Mouse (Mus musculus) hindbrain, embryonic 11.5 days (tissue): ENCODE measurements around the gene Zfp689. TPM values are rescaled to one million over a fixed set of nuclear protein-coding genes. Genes with fewer than 3 reads are reported as not detected.
"Not testable (repeated sequence)": the region's sequence is repeated elsewhere in the genome, so short reads cannot be mapped to it uniquely, and the experiment has no call there.

Experiments used
- ATAC-seq: fragments of 200-750 bp; cut with Nextera tagmentation; 2 replicates; pipeline ENCODE4 v1.8.0; 2017; ENCODE audit warnings: mild to moderate bottlenecking, moderate TSS enrichment, moderate library complexity; ENCODE audit not compliant: low FRiP score
- DNase-seq: peaks from one replicate; pipeline ENCODE4 v3.0.0-alpha.2; 2015; ENCODE audit warnings: low spot score
- H3K27ac ChIP-seq: fragments of 300-500 bp; sonication (generic); 2 replicates; pipeline ENCODE4 v1.5.1; 2014; ENCODE audit warnings: mild to moderate bottlenecking, low read depth, low read length
- H3K27me3 ChIP-seq: fragments of 300-500 bp; sonication (generic); 2 replicates; pipeline ENCODE4 v1.6.1; 2014; ENCODE audit warnings: mild to moderate bottlenecking, low read length, moderate library complexity, mixed read lengths; ENCODE audit not compliant: control insufficient read depth, insufficient read depth
- H3K36me3 ChIP-seq: fragments of 300-500 bp; sonication (generic); 2 replicates; pipeline ENCODE4 v1.6.1; 2014; ENCODE audit warnings: mild to moderate bottlenecking, low read length, moderate library complexity, mixed read lengths; ENCODE audit not compliant: control insufficient read depth, insufficient read depth
- H3K4me1 ChIP-seq: fragments of 300-500 bp; sonication (generic); replicated peaks from 2 replicates; pipeline ENCODE4 v1.6.1; 2014; ENCODE audit warnings: low read length, mixed read lengths; ENCODE audit not compliant: control insufficient read depth, insufficient read depth
- H3K4me2 ChIP-seq: fragments of 300-500 bp; sonication (generic); replicated peaks from 2 replicates; pipeline ENCODE4 v1.6.1; 2014; ENCODE audit warnings: mild to moderate bottlenecking, low read depth, low read length
- H3K4me3 ChIP-seq: fragments of 300-500 bp; sonication (generic); 2 replicates; pipeline ENCODE4 v1.5.1; 2014; ENCODE audit warnings: low read depth, low read length
- H3K9ac ChIP-seq: fragments of 300-500 bp; sonication (generic); 2 replicates; pipeline ENCODE4 v1.6.1; 2014; ENCODE audit warnings: low read depth, low read length
- H3K9me3 ChIP-seq: fragments of 300-500 bp; sonication (generic); 2 replicates; pipeline ENCODE4 v1.6.1; 2016; ENCODE audit warnings: low read length; ENCODE audit not compliant: control insufficient read depth
- WGBS: fragments of 180-500 bp; shearing (Covaris S2); extraction: QIAGEN DNeasy Blood & Tissue Kit; methylation state at CpG from one replicate; pipeline ENCODE4 v1.1.7; 2014; 5-methylcytosine and 5-hydroxymethylcytosine counted together
- polyA plus RNA-seq: library from polyadenylated mRNA; unstranded; fragments of >200 nt; fragmentation: Nextera tagmentation; extraction: Ambion mirVana; gene quantifications from 2 replicates; pipeline ENCODE4 v1.2.1, GENCODE M21; 2014

Gene Zfp689
- polyA plus RNA-seq, 1 experiment from 2014 or later: 13.5 TPM

DNA sequence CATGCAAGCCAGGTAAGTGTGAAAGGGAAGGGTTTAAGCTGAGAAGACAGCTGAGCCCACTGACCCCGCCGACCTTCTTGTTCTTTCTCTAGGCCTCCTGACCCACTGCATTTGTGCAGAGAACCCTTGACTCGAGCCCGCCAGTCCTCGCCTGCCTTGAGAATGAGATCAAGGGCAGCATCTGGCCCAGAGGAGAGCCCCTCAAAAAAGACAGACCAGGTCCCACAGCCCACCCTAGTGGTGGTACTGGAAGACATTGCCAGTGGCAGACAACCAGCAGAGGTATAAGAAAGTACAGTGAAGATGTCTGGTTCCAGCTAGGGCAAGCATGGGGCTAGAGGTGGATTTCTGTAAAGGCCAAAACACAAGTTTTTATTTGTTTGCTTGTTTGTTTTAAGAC lies 24.7 kb upstream of the Zfp689 start:
- peak; percentile 29 for DNase-seq
- H3K4me3 ChIP-seq: no peak overlapping the region
- WGBS: 89% methylated on average over 5 of the region's 5 CpGs

DNA sequence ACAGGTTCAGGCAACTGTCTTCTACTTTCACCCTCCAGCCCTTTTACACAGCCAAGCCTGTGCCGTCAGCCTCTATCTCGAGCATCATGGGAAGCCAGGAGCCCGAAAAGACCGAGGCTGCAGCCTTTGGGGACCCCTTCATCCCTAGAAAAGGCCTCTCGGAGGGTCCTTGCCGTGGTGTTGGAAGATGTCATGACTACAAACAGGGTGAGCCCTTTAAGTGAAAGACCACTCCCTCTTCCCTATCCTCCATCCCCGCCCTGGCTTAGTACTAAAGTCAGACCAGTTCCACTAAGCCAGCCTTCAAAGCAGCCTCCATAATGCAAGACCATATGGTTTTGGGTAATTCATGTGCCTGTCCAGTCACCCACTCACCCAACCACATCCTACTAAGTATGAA lies 23.1 kb upstream of the Zfp689 start:
- Histone ChIP-seq H3K27ac (peak overlapping the region; percentile 94), H3K9me3 (no peaks in the 10 kb centered on the region), H3K4me1 (no peaks in the 10 kb centered on the region; the same call in 1 of the 2 replicates), H3K36me3 (peaks cover 24% of the 10 kb centered on the region), H3K4me2 (peak overlapping the region; percentile 91), H3K4me3 (peak overlapping the region; percentile 90), H3K9ac (peak overlapping the region; percentile 95), H3K27me3 (no peaks in the 10 kb centered on the region)
- DNase-seq: no peak
- under 1% methylated on average over 7 of the region's 7 CpGs for WGBS
- ATAC-seq: 0 out of 2 replicates have a peak, but pooled peaks have one; percentile 1

More for the DNA sequence above, 24.7 kb upstream of the Zfp689 start:
- Histone ChIP-seq H3K9ac (no peak overlapping the region), H3K36me3 (peaks cover 22% of the 10 kb centered on the region), H3K27me3 (no peaks in the 10 kb centered on the region), H3K9me3 (no peaks in the 10 kb centered on the region), H3K27ac (no peak overlapping the region), H3K4me1 (no peaks in the 10 kb centered on the region; the same call in 1 of the 2 replicates), H3K4me2 (no peak overlapping the region)
- no peak for ATAC-seq

DNA sequence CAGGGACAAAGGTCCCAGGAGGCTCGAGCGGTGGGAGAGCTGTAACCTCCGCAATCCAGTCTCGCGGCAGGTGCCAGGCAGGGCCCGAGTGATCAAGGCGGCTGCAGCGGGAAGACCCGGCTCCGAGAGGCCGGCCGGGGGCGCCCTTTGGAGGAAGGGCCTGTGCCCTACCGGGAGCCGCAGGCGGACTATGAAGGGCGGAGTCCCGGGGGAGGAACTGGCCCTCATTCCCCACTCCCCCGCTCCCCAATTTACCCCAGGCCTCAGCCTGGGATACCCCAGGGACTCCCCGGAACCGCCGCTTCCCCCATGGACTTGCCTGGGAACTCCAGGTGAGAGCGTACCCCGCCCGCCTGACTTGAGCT lies 22.7 kb upstream of the Zfp689 start:
- Histone ChIP-seq H3K4me1 (no peaks in the 10 kb centered on the region), H3K27me3 (no peaks in the 10 kb centered on the region), H3K4me2 (peak overlapping the region; percentile 91), H3K9ac (peak overlapping the region; percentile 95), H3K36me3 (peaks cover 24% of the 10 kb centered on the region), H3K4me3 (peak overlapping the region; percentile 90), H3K9me3 (no peaks in the 10 kb centered on the region), H3K27ac (peak overlapping the region; percentile 94)
- DNase-seq: no peak
- WGBS: under 1% methylated on average over 25 of the region's 25 CpGs
- ATAC-seq: peak; percentile 60

DNA sequence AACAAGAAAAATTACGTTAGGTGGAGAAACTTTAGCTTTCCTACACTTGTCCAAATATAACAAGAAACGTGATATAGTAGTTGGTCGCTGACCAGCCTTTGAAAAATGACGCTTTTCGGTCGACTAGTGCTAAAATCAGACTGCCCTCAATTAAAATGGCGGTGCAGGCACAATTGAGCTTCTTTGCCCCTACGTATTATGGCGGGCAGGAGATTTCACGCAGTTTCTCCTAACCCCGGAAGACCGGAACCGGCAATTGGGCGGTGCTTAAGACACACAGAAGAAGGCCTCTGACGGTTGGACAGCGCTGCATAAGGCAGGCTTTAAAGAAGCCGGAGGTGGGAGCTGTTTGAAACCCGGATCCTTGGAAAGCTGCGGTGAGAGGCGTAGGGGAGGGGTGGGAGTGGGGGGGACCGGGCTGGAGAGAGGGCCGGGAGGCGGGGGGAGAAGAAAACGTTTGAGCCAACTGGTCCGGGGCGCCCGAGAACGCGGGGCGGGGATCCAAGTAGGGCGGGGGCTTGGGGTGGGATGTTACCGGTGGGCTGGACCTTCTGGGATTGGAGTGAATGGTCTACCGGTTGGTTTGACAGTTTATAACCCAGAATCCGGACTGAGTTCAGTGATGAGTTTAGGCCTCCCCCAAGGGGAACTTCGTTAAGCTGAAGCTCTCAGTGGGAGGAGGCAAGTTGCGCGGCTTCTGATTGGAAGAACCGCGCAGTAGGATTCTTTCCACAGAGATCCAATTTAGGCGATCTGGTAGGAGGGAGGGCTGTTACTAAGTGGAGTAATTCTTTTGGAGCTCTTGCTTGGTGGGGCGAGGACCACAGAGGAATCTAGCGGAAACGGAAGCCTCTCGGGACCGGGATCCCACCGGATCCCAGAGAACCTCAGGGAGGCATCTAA lies 22.0 kb upstream of the Zfp689 start:
- H3K9ac ChIP-seq: peak overlapping the region; percentile 95
- ATAC-seq (peak; percentile 91), DNase-seq (peak; percentile 92)
- H3K27ac ChIP-seq: peak overlapping the region; percentile 94
- H3K4me3 ChIP-seq: peak overlapping the region; percentile 90
- H3K4me1 ChIP-seq: no peaks in the 10 kb centered on the region
- peak overlapping the region; percentile 91 for H3K4me2 ChIP-seq
- H3K27me3 ChIP-seq: no peaks in the 10 kb centered on the region
- H3K36me3 ChIP-seq: peaks cover 20% of the 10 kb centered on the region
- H3K9me3 ChIP-seq: no peaks in the 10 kb centered on the region
- under 1% methylated on average over 45 of the region's 46 CpGs for WGBS

DNA sequence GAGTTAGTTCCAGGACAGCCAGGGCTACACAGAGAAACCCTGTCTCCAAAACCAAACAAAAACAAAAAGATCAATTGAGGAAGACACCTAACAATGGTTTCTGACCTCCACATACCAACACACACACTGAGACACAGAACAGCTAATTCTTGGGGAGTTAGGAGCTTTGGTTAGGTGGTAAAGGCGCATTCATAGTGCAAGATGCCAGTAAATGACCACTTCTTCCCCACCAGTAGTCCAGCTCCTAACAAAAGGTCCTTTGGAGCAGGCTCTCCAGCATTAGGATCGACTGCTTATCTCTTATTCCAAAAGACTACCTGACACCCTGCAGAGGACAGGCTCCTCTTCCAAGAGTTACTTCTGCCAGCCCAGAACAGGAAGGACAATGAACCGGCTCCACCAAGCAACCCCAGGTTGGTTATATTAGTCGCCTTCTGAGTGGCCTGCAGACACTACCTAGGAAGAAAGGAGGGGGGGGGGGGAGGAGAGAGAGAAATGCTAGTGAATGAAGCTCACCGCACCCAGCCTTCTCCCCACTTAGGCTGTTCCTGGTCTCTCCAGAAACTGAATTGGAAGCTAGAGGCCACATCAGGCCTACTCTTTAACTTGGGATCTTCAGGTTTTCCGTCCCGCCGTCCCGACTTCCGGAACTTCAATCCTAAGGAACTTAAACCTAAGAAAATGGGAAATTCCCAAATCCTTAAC lies 21.2 kb upstream of the Zfp689 start:
- Histone ChIP-seq H3K9ac (peak overlapping the region; percentile 95), H3K4me1 (no peaks in the 10 kb centered on the region), H3K36me3 (peaks cover 19% of the 10 kb centered on the region), H3K9me3 (no peaks in the 10 kb centered on the region), H3K27me3 (no peaks in the 10 kb centered on the region), H3K4me3 (peak overlapping the region; percentile 90), H3K4me2 (peak overlapping the region; percentile 91), H3K27ac (peak overlapping the region; percentile 94)
- peak; percentile 26; the same call in 1 of the 2 replicates for ATAC-seq
- DNase-seq: peak; percentile 62
- WGBS: 10% methylated on average over 10 of the region's 10 CpGs

DNA sequence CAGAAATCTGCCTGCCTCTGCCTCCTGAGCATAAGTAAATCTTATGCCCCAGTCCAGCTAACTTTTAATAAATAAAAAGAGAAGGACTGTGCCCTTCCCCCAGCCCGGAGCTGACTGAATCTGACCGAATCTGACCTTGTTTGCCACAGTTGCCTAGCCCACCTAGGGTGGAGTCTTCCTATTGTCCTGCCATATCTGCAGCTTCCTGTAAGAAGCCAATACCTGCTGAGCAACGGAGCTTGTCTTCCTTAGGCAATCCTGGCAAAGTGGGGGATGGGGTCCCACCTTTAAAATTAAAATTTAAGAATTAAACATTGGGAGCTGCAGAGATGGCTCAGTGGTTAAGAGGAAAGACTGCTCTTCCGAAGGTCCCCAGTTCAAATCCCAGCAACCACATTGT lies 17.6 kb upstream of the Zfp689 start:
- no peaks in the 10 kb centered on the region for H3K9me3 ChIP-seq
- ATAC-seq (no peak), DNase-seq (no peak)
- no peak overlapping the region for H3K9ac ChIP-seq
- H3K4me2 ChIP-seq: no peak overlapping the region
- H3K4me3 ChIP-seq: no peak overlapping the region
- no peak overlapping the region for H3K27ac ChIP-seq
- no peaks in the 10 kb centered on the region for H3K27me3 ChIP-seq
- WGBS: 95% methylated on average over 4 of the region's 4 CpGs
- H3K36me3 ChIP-seq: 0 out of 2 replicates have a peak, but pooled peaks cover 4% of the 10 kb centered on the region
- H3K4me1 ChIP-seq: no peaks in the 10 kb centered on the region

DNA sequence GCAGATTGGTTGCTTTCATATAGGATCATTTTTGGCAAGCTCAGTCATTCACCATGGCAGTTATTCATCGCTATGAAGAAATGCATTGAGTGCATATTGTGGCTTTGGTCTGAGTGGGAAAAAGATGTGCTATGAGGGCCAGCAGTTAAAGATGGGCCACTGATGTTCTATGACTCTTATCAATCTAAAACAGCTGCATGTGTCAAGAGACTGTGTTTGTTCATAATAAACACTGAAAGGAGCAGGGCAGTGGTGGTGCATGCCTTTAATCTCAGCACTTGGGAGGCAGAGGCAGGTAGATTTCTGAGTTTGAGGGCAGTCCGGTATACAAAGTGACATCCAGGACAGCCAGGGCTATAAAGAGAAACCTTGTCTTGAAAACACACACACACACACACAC lies 16.7 kb upstream of the Zfp689 start:
- DNase-seq, H3K9me3 ChIP-seq, H3K36me3 ChIP-seq, H3K27ac ChIP-seq, H3K4me1 ChIP-seq, H3K27me3 ChIP-seq, H3K4me2 ChIP-seq, H3K9ac ChIP-seq, H3K4me3 ChIP-seq, ATAC-seq: not testable (repeated sequence)
- 92% methylated on average over 2 of the region's 2 CpGs for WGBS

DNA sequence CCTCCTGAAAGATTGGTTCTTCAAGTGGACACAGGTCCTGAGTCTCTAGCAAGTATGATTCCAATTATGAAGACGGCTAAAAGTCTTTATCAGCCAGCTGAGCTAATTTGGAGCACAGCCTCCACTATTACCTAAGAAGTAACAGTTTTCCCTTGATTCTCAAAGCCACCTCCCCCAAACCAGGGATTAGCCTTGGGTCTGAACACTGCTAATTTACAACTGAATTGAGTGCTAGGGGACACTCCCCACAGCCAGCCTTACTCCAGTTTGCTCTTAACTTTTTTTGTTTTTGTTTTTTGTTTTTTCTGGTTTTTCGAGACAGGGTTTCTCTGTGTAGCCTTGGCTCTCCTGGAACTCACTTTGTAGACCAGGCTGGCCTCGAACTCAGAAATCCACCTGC lies 16.2 kb upstream of the Zfp689 start:
- ATAC-seq: no peak
- Histone ChIP-seq H3K27me3 (no peaks in the 10 kb centered on the region), H3K4me3 (no peak overlapping the region), H3K27ac (no peak overlapping the region), H3K4me1 (no peaks in the 10 kb centered on the region), H3K36me3 (0 out of 2 replicates have a peak, but pooled peaks cover 4% of the 10 kb centered on the region), H3K9ac (no peak overlapping the region), H3K9me3 (no peaks in the 10 kb centered on the region), H3K4me2 (no peak overlapping the region)
- WGBS: 93% methylated on average over 3 of the region's 3 CpGs
- no peak for DNase-seq
